Mouse (Mus musculus): ENCODE results near the gene Pcsk2.

The Pcsk2 gene

GRCm38 (mm10) chr2:143644374-143644773 lies 98.4 kb downstream of the Pcsk2 start:
- DNase-seq (ENCODE audit: low read depth, low spot score) = no peak

- no peak for DNase-seq (ENCODE audit: low read depth, low spot score)
Observed at GRCm38 (mm10) chr2:143646001-143646400, 100.0 kb downstream of the Pcsk2 start.

- no peak for DNase-seq (ENCODE audit: low read depth, low spot score)
Observed at GRCm38 (mm10) chr2:143654621-143655020, 108.7 kb downstream of the Pcsk2 start.

GRCm38 (mm10) chr2:143656968-143657367 lies 111.0 kb downstream of the Pcsk2 start:
- DNase-seq (ENCODE audit: low read depth, low spot score) = no peak

- DNase-seq (ENCODE audit: low read depth, low spot score) = no peak
Observed at GRCm38 (mm10) chr2:143666785-143667184, 120.8 kb downstream of the Pcsk2 start.

- no peak for DNase-seq (ENCODE audit: low read depth, low spot score)
Observed at GRCm38 (mm10) chr2:143677869-143678268, 131.9 kb downstream of the Pcsk2 start.

- DNase-seq (ENCODE audit: low read depth, low spot score) = no peak
Observed at GRCm38 (mm10) chr2:143679513-143679912, 133.6 kb downstream of the Pcsk2 start.

GRCm38 (mm10) chr2:143681873-143682555 lies 136.1 kb downstream of the Pcsk2 start:
- DNase-seq (ENCODE audit: low read depth, low spot score) = no peak

GRCm38 (mm10) chr2:143683513-143683912 lies 137.6 kb downstream of the Pcsk2 start:
- DNase-seq (ENCODE audit: low read depth, low spot score) = no peak

GRCm38 (mm10) chr2:143691244-143691643 lies 145.3 kb downstream of the Pcsk2 start:
- DNase-seq (ENCODE audit: low read depth, low spot score) = no peak

- no peak for DNase-seq (ENCODE audit: low read depth, low spot score)
Observed at GRCm38 (mm10) chr2:143696026-143696557, 150.1 kb downstream of the Pcsk2 start.

- no peak for DNase-seq (ENCODE audit: low read depth, low spot score)
Observed at GRCm38 (mm10) chr2:143696704-143697103, 150.7 kb downstream of the Pcsk2 start.

GRCm38 (mm10) chr2:143701141-143701540 lies 155.2 kb downstream of the Pcsk2 start:
- no peak for DNase-seq (ENCODE audit: low read depth, low spot score)

GRCm38 (mm10) chr2:143702931-143703344 lies 157.0 kb downstream of the Pcsk2 start:
- DNase-seq (ENCODE audit: low read depth, low spot score) = no peak

- DNase-seq (ENCODE audit: low read depth, low spot score) = no peak
Observed at GRCm38 (mm10) chr2:143708205-143708604, 162.2 kb downstream of the Pcsk2 start.

GRCm38 (mm10) chr2:143709249-143709648 lies 163.3 kb downstream of the Pcsk2 start:
- DNase-seq (ENCODE audit: low read depth, low spot score) = no peak

- no peak for DNase-seq (ENCODE audit: low read depth, low spot score)
Observed at GRCm38 (mm10) chr2:143709979-143710378, 164.0 kb downstream of the Pcsk2 start.

- DNase-seq (ENCODE audit: low read depth, low spot score) = no peak
Observed at GRCm38 (mm10) chr2:143711886-143712285, 165.9 kb downstream of the Pcsk2 start.

GRCm38 (mm10) chr2:143712901-143713300 lies 166.9 kb downstream of the Pcsk2 start:
- DNase-seq (ENCODE audit: low read depth, low spot score) = no peak

- no peak for DNase-seq (ENCODE audit: low read depth, low spot score)
Observed at GRCm38 (mm10) chr2:143713902-143714301, 167.9 kb downstream of the Pcsk2 start.

GRCm38 (mm10) chr2:143715110-143715509 lies 169.2 kb downstream of the Pcsk2 start:
- no peak for DNase-seq (ENCODE audit: low read depth, low spot score)

- no peak for DNase-seq (ENCODE audit: low read depth, low spot score)
Observed at GRCm38 (mm10) chr2:143723231-143723630, 177.3 kb downstream of the Pcsk2 start.

GRCm38 (mm10) chr2:143724101-143724500 lies 178.1 kb downstream of the Pcsk2 start:
- no peak for DNase-seq (ENCODE audit: low read depth, low spot score)

- DNase-seq (ENCODE audit: low read depth, low spot score) = no peak
Observed at GRCm38 (mm10) chr2:143724720-143725119, 178.8 kb downstream of the Pcsk2 start.

All from c-Kit-negative CD71-positive TER-119-positive erythroid progenitor cells, embryonic 14.5 days (primary cell).